Mouse (Mus musculus): ENCODE data around the gene Abtb1.

Gene Abtb1

DNA sequence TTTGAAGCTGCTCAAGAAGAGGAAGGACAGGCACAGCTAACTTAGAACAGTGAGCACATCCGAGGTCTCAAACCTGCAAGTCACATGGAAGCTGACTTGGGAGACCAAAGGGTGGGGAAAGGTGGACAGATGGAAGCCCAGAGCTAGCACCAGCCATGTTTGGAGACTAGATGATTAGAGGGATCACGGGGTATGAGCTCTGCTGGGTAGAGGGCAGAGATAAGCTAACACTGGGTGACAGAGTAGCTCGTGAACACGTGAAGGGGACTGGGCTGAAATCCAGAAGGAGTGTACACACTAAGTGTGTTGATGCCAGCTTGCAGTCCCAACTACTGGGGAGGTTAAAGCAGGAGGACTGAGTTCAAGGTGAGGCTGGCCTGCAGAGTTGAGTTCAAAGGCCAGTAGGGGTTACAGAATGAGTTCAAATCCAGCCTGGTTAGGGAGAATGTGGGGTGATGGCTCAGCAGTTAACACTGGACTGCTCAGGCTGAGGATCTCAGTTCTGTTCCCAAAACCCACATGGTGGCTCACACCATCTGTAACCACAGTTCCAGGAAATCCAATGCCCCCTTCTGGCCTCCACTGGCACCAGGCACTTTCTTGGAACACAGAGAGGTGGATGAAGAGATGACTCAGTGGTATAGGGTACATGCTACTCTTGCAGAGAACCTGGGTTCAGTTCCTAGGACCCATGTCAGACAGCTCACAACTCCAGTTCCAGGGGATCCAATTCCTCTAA, 37.7 kb downstream of the Abtb1 start:
- peak; percentile 28 to 48 for DNase-seq (ENCODE audit: low spot score in 2 of 2)

DNA sequence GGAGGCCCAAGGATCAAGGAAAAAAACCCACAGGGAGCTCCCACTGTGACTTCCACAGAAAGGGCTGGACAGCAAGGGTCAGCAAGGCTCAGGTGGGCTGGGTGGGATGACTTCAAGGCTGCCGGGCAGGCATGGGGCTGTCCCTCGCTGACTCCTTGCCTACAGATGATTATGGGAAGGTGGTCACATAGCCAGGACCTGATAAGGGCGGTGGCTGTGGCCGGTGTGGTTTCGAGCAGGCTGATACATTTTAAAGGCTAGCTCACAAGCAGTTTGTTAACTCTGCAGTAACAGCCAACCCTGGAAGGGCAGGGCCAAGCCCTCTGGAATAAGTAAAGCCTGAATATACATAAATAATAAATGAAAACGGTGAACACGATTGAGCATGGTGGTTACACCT, 38.7 kb downstream of the Abtb1 start:
- peak; percentile 44 to 57 for DNase-seq (ENCODE audit: low spot score in 2 of 2)

DNA sequence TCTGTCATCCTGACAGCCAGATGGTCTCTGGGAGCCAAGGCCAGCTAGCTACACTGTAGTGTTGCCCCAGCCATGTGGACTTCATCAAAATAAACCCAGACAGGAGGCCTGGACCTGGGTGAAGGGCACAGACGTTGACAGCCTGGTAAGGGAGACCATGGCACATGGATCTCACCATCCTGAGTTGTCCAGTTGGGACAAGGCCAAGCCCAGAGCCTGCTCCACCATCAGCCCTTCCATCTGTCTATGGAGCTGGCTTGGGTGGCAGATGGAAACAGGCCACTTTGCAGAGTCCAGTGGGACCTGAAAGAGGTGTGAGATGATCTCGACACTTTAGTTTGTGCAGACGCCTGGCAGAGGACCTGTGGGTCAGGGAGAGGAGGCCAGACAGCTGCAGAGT, 41.0 kb downstream of the Abtb1 start:
- DNase-seq (ENCODE audit: low spot score in 2 of 2) = no peak

DNA sequence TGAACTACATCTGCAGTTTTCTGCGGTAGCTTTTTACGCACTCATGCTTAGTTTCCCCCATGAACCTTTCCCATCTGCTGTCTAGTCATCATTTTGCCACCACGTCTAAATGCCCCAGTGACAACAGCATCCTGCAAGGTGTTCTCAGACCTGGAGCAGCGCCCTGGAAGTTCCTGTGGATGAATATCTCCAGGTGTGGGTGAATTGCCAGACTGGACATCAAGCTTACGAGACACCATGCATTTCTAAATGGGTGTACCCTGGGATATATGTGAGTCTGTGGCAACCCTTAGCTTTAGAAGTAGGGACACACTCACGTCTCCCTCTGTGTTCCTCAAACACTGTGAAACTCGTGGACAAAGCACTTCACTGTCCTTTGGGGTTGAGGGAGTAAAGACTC, 41.6 kb downstream of the Abtb1 start:
- no peak for DNase-seq (ENCODE audit: low spot score in 2 of 2)

DNA sequence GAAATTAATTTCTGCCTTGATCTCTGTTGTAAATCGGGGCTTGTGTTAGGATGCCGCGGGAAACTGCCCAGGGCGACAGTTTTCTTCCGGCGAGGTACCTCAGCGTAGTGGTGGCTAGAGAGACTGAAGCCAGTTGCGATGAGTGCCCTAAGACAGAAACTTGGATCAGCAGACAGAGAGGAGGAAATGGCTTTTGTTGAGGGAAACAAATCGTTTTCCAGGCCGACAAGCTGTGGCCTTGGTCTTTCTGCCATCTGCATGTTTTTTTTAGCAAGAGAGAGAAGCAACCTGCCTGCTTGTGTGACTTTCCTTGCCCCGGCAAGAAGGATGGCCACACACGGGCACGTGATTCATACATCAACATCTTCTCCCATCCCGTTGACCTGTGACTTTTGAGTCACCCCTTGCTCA, 47.2 kb downstream of the Abtb1 start:
- no peak for DNase-seq (ENCODE audit: low spot score in 2 of 2)

DNA sequence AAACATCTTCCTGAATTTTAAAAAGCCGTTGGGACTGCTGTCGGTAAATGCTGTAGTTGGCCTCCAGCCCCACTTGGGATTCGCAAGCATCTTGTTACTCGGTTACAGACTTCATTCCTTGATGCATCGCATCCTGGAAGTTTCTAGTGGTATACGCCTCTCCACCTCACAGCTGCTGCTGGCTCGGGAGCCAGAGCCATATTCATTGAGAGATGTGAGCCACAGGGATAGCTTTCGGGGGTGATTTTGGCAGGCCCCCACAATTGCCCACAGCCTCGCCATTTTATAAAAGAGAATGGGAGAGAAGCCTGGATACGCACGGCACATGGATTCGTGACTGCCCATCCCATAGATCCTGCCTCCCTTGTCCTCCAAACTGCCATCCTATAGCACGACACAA, 47.9 kb downstream of the Abtb1 start:
- DNase-seq (ENCODE audit: low spot score in 2 of 2) = no peak

DNA sequence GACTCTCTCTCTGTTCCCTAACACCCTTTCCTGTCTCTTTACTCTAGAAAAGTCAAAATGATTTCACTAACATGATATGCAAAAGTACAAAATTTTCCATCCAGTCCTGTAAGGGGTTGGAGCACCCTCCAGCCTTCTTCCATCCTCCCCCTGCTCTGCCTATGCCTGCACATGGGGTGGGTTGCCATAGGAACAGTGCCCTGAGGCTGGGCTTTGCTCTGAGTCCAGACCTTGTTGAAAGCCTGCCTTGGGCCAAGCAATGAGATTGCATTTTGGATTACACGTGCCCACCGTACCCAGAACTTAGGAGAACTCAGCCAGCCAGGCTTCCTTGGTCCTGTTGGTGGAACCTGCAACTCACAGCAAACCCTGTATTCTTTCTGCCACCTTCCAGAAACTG, 48.5 kb downstream of the Abtb1 start:
- no peak for DNase-seq (ENCODE audit: low spot score in 2 of 2)

DNA sequence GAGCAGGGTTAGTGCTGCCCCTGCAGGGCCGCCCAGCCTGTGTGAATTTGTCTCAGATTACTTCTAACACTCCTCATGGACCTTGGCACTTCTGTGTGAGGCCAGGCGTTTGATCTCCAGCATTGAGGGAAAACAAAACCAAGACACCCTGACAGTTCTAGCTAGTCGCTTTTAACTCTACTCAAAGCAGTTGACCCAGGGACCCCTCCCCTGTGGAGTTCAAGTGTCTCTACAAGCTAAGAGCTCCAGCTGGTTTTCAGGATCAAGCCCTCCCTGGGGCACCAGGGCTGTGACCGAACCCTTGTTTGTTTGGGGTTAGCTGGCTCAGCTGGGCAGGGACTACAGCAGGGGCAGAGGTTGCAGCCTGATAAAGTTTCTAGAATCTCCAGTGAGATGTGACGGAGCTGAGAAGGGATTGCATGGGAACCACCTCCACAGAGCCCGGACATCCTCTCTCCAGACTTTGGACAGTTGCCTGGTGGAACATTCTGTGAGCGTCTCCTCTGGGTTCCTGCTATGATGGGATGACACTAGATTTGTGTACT, 49.6 kb downstream of the Abtb1 start:
- no peak for DNase-seq (ENCODE audit: low spot score in 2 of 2)

DNA sequence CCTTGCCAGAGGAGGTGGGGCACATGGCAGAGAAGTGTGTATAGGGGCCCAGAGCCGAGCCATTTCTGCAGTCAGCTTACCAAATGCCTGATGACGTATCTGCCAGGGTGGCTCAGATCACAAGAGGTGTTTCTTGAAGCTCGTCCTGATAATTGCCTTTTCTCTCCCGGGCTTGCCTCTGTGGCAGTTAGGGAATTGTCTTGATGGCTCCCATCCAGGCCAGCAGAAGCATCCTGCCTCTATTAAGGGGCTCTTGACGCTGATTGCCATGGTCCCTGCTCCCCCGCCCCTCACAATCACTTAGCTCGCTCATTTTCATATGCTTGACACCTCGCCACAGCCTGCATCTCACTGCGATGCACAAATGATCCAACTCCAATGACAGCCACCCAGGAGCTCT, 50.5 kb downstream of the Abtb1 start:
- DNase-seq (ENCODE audit: low spot score in 2 of 2) = no peak

DNA sequence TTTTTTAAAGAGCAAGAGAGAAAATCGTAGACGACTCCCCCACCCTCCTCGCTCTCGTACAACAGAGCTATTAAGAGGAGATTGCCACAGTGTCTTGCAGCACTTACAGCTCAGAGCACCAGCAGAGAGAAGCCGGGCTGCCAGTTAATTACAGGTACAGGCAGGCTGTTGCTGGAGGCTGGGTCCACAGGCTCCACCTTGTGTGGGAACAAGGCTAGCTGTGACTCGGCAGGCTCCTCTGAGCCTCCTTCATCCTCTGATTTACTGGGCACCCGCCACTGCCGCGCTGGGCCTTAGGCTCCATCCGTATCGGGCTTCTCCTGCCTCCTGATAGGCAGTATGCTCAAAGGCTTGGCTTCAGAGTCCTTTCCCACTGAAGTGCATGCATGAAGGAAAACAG, 53.6 kb downstream of the Abtb1 start:
- DNase-seq (ENCODE audit: low spot score in 2 of 2) = no peak

DNA sequence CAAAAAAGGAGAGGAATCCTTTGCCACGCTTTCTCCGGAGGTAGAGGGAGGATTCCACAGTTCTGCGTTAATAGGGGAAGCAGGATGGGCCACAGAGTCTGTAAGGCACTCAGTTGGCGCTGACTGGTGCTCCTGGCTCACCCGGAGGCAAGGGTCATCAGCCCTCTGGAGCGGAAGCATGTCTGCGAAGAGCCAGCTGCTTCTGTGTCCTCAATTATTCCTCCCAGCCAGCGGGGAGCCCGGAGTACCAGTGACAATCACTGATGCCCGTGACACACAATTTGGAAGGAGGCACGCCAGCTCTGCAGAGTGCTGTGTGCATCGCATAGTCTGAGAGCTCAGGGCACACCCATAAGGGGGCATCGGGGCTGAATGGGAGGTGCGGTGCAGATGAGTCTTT, 54.3 kb downstream of the Abtb1 start:
- no peak for DNase-seq (ENCODE audit: low spot score in 2 of 2)

DNA sequence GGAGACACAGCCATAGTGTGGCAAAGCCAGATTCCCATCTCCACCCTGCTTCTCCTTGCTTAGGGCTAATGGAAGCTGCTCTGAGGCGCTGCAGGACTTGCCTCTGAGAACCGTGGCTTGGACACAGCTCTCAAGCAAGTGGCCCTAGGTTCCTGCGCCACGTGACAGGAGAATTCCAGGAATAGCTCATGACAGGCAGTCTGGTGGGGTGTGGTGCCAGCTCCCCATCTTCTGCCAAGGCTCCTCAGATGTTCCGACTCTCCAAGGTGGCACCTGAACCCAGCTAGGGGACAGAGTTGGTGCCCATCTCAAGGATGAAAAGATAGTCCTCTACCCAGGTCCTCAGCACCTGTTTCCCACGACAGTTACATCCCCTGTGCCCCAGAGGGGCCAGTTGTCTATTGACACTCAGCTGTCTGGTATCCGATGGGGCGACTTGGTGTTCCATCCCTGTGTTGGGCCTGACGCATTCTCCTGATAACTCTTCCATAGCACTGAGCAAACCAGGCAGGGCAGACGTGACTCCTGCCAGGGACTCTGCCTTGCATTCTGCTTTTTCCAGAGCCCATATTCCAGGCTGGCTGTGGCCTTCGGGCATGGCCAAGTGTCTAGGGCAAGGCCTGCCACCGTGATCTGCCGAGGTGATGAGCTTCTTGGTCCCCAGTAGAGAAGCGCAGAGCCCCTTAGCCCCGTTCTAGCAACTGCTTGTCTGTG, 54.9 kb downstream of the Abtb1 start:
- DNase-seq (ENCODE audit: low spot score in 2 of 2) = no peak

All from spleen, postnatal 36 days (tissue).